Mouse (Mus musculus): ENCODE measurements around the gene Lrrc4. TPM values are rescaled to one million over a fixed set of nuclear protein-coding genes. Genes with fewer than 3 reads are reported as not detected.

Lrrc4 gene
- polyA plus RNA-seq (2017; shearing (Covaris generic)), result not detected

DNA sequence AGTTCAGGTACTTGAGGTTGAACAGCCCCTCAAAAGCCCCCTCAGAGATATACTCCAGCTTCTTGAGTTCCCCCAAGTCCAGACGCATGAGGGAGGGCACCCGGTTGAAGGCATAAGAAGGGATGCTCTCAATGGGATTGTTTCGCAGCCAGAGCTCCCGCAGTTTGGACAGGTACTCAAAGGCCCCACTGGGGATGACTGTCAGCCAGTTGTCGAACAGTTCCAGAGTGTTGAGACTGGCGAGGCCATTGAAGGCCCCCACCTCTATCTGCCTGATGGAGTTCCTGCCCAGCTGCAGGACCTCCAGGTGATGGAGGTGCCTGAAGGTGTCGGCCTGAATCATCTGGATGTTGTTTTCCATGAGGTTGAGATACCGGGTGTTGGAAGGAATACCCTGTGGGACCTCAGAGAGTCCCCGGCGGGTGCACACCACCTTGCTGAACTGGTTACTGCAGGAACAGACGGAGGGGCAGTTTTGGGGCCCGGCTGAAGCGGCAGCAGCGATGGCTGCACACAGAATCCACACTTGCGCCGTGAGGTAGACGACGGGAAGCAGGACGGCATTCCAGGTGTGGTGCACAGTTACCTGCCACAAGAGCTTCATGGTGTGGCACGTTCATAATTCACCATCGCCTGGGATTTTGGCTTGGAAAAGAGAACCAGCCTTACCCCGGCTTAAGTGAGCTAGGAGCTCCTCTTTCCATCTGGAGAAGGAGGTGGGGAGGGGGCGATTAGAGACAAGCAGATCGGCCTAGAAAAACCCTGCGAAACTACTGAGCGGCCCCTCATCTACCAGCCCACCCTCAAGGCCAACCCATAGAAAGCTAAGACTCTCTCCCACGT is at the start of gene Lrrc4:
Gene Lrrc4 (minus strand): TSS at position 737 of the 843 bp plus-strand sequence.

Other genes starting within 250 kb of the Lrrc4 start
- gene Lep, start 228.5 kb upstream of the Lrrc4 start, polyA plus RNA-seq (2017; shearing (Covaris generic)), result not detected